25 mouse cellular contexts compared by ENCODE assay signal in the genomic region with DNA sequence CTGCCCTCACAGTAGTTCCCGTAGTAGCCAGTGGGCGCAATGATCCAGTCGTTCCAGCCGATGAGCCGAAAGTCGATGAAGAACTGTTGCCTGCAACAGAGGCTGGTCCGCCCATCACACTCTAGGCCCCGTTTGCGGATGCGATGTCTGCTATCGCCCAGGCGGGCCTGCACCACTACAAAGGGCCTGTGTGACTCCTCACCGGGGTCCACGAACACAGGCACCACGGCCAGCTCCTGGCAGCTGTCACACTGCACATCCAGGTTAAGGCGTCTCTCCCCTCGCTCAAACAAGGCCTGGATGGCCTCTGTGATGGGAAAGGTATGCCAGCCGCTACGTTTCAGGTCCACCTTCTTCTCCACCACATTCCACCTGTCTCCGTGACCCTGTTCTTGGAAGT. TPM values are rescaled to one million over a fixed set of nuclear protein-coding genes. Genes with fewer than 3 reads are reported as not detected.
DNase-seq lines count a peak whose midpoint lies in the region; TF ChIP-seq lines count a peak whose summit lies in the region.
"Had no signal": no experiment of that assay in that cellular context is flagged by ENCODE, and none has a peak within 500 bp of the region (broad histone marks: within the 10 kb centered on the region; RNA-seq: fewer than 3 reads in every experiment).

No protein-coding gene starts in this region.

- in situ Hi-C loops in ES-E14 (cut with MboI; ENCODE audit: low sequenced_read_pairs in 2 of 2, unreplicated experiment in 2 of 2), result no loop called here

- WGBS in embryonic facial prominence, embryonic 10.5 days, result 78% methylated on average over 20 of the region's 20 CpGs

- peaks cover 0 to 12% of the 10 kb centered on the region in 2 experiments; a peak in 1 of 4 replicates for H3K4me1 ChIP-seq in ES-E14 (ENCODE audit: control insufficient read depth in 2 of 2, insufficient read depth in 2 of 2, low read length in 2 of 2, poor library complexity in 1 of 2)
- peaks cover 52% of the 10 kb centered on the region for H3K4me1 ChIP-seq in embryonic facial prominence, embryonic 10.5 days

- H3K36me3 ChIP-seq in ES-E14 (ENCODE audit: control insufficient read depth, insufficient read depth, low read length, poor library complexity, severe bottlenecking), result peaks cover 23% of the 10 kb centered on the region
- H3K36me3 ChIP-seq in embryonic facial prominence, embryonic 10.5 days (replicated peaks), result no peaks in the 10 kb centered on the region
- no peaks in the 10 kb centered on the region for H3K36me3 ChIP-seq in myocyte (ENCODE audit: control insufficient read depth, insufficient read depth)
- H3K36me3 ChIP-seq: heart, embryonic 13.5 days; hindbrain, embryonic 10.5 days; lung, embryonic 15.5 days had no signal

- H3K9ac ChIP-seq in ES-E14 (ENCODE audit: insufficient read depth, low read depth, low read length, poor library complexity, severe bottlenecking), result peak overlapping the region; percentile 1; the same call in 1 of the 2 replicates
- H3K9ac ChIP-seq: heart, embryonic 13.5 days; lung, embryonic 15.5 days had no signal

- peaks cover 88% of the 10 kb centered on the region for H3K27me3 ChIP-seq in embryonic facial prominence, embryonic 10.5 days (replicated peaks; ENCODE audit: low read depth, poor library complexity, severe bottlenecking)
- peaks cover 7% of the 10 kb centered on the region for H3K27me3 ChIP-seq in myocyte (ENCODE audit: control insufficient read depth, insufficient read depth, insufficient read length)

- H3ac ChIP-seq in myocyte (ENCODE audit: control insufficient read depth, insufficient read length), result no peak overlapping the region

- TF ChIP-seq POLR2A in myocyte (IDR thresholded peaks at IDR 0.05; ENCODE audit: insufficient read length, low read depth), result no peak

- intact Hi-C loops in left cerebral cortex, postnatal 4 days (cut with DNase I), result no loop called here
- intact Hi-C loops in left cerebral cortex, postnatal 14 days (cut with DNase I), result no loop called here

- H3K4me3 ChIP-seq in ES-E14 (ENCODE audit: insufficient read depth in 1 of 2, low read depth in 1 of 2, low read length in 2 of 2, poor library complexity in 1 of 2, severe bottlenecking in 1 of 2) (peak overlapping the region; percentile 22 to 29; a peak in 3 of 4 replicates), myocyte (no peak overlapping the region)
- H3K4me3 ChIP-seq in embryonic facial prominence, embryonic 10.5 days, result no peak overlapping the region
- H3K4me3 ChIP-seq: heart, adult 2 months; heart, embryonic 13.5 days; hindbrain, embryonic 10.5 days; lung, embryonic 15.5 days had no signal

- peak; percentile 23 for DNase-seq in left cerebral cortex, postnatal 4 days
- DNase-seq in left cerebral cortex, postnatal 14 days (ENCODE audit: low spot score in 2 of 2), result no peak
- no peak for DNase-seq in ES-E14 (ENCODE audit: low read depth, low spot score)
- DNase-seq in embryonic facial prominence, embryonic 10.5 days (ENCODE audit: low spot score), result peak; percentile 22
- DNase-seq in frontal cortex, adult 2 months (ENCODE audit: extremely low spot score in 1 of 2, low spot score in 1 of 2), result no peak
- no peak for DNase-seq in kidney, adult 8-10 months
- DNase-seq: adrenal gland, adult 8-10 months; cerebellum, adult 8-10 months; cerebellum, postnatal 25 days; heart, adult 2 months; heart, postnatal 14 days; kidney, postnatal 14 days; lung, postnatal 36 days; retina, postnatal 1 day; spleen, adult 18-20 months; thymus, postnatal 14 days had no signal

- no peak overlapping the region for H3K27ac ChIP-seq in ES-E14 (ENCODE audit: insufficient read depth, low read depth, low read length, poor library complexity, severe bottlenecking)
- H3K27ac ChIP-seq in embryonic facial prominence, embryonic 10.5 days (replicated peaks), result no peak overlapping the region
- H3K27ac ChIP-seq: heart, adult 2 months; heart, embryonic 13.5 days; hindbrain, embryonic 10.5 days; lung, embryonic 15.5 days had no signal

- H3K79me2 ChIP-seq in myocyte (ENCODE audit: control insufficient read depth, insufficient read depth), result no peaks in the 10 kb centered on the region

- H3K9me3 ChIP-seq in ES-E14 (ENCODE audit: control insufficient read depth, insufficient read depth, low read depth, low read length), result no peaks in the 10 kb centered on the region
- no peaks in the 10 kb centered on the region for H3K9me3 ChIP-seq in embryonic facial prominence, embryonic 10.5 days
- H3K9me3 ChIP-seq: heart, embryonic 13.5 days; hindbrain, embryonic 10.5 days; lung, embryonic 15.5 days had no signal

- H3K4me2 ChIP-seq in myocyte (ENCODE audit: low read depth), result no peak overlapping the region
- H3K4me2 ChIP-seq: heart, embryonic 13.5 days; lung, embryonic 15.5 days; midbrain, embryonic 11.5 days had no signal

TF ChIP-seq in ES-E14, 5 proteins besides CTCF, POLR2A, EP300 and RAD21:
- TF ChIP-seq ZNF384 (IDR thresholded peaks at IDR 0.05; ENCODE audit: low read depth, low read length) (no peak), CHD2 (IDR thresholded peaks at IDR 0.05; ENCODE audit: low read depth, low read length) (no peak), HCFC1 (IDR thresholded peaks at IDR 0.05; ENCODE audit: borderline replicate concordance, insufficient read depth, low read length) (no peak), ZC3H11A (IDR thresholded peaks at IDR 0.05; ENCODE audit: borderline replicate concordance, low read depth, low read length) (no peak), MAFK (IDR thresholded peaks at IDR 0.05; ENCODE audit: insufficient read depth, low read depth, low read length) (no peak)

TF ChIP-seq in myocyte, 11 proteins besides CTCF, POLR2A, EP300 and RAD21:
- no peak for TF ChIP-seq POLR2AphosphoS2 (IDR thresholded peaks at IDR 0.05; ENCODE audit: insufficient read length, low read depth)
- no peak for TF ChIP-seq CEBPB (IDR thresholded peaks at IDR 0.05; ENCODE audit: insufficient read depth, poor library complexity, severe bottlenecking)
- TF ChIP-seq MYOG (IDR thresholded peaks at IDR 0.05; ENCODE audit: control insufficient read depth in 1 of 3, insufficient read depth in 1 of 3, insufficient read length in 2 of 3, low read depth in 2 of 3), result no peak
- TF ChIP-seq USF1 (IDR thresholded peaks at IDR 0.05; ENCODE audit: low read depth), result no peak
- TF ChIP-seq TCF12 (IDR thresholded peaks at IDR 0.05; ENCODE audit: insufficient read depth, poor library complexity, severe bottlenecking), result no peak
- no peak for TF ChIP-seq E2F4 (IDR thresholded peaks at IDR 0.05; ENCODE audit: insufficient read depth)
- TF ChIP-seq REST (IDR thresholded peaks at IDR 0.05; ENCODE audit: insufficient read depth, insufficient read length), result peak; percentile 31
- TF ChIP-seq MAX (IDR thresholded peaks at IDR 0.05; ENCODE audit: low read depth), result no peak
- no peak for TF ChIP-seq SRF (IDR thresholded peaks at IDR 0.05; ENCODE audit: control insufficient read depth, insufficient read length, low read depth)
TF ChIP-seq in myocyte: peak in this region for 1.

RNA-seq across cellular contexts. Expression of gene Inhbb, which starts 4.5 kb away (rescaled TPM):
- total RNA-seq in left cerebral cortex, postnatal 4 days (2021), result 10 to 100 TPM; 10.6 to 11.7 TPM
- total RNA-seq in left cerebral cortex, postnatal 14 days (2021), result 1 to 10 TPM; 6.1 to 6.2 TPM
- total RNA-seq in ES-E14 (2012; rRNA removed), result 25.8 and 63.4 TPM in 2 replicates
- polyA plus RNA-seq in embryonic facial prominence, embryonic 10.5 days (2016; fragmentation: Nextera tagmentation; extraction: Ambion mirVana), result 0.10 and 0.24 TPM in 2 replicates
- 8.3 TPM for polyA plus RNA-seq in myocyte (2012; fragmentation: generic; extraction: Trizol)
- polyA plus RNA-seq in frontal cortex, adult 2 months (2012; rRNA removed), result 3.2 and 3.4 TPM in 2 replicates
- total RNA-seq: megakaryocyte, adult 5-6 weeks; MEL had no signal
- polyA plus RNA-seq: activated CD4-positive, CD25-positive, alpha-beta regulatory T cell, adult 4 months; CD4-positive, CD25-positive, alpha-beta regulatory T cell, adult 4 months had no signal

Comparison
In these comparisons a context has a peak if more than half of its experiments do, and no peak if none do; other contexts are left out.
1. DNase-seq: peak in left cerebral cortex, postnatal 4 days (single experiment) and embryonic facial prominence, embryonic 10.5 days (single experiment); none in left cerebral cortex, postnatal 14 days (0 of 2), ES-E14 (single experiment), frontal cortex, adult 2 months (0 of 2) and kidney, adult 8-10 months (0 of 2).
2. H3K4me3 ChIP-seq: peak in ES-E14 (2 of 2); none in embryonic facial prominence, embryonic 10.5 days (single experiment) and myocyte (single experiment).